Mouse (Mus musculus) layer of hippocampus, adult 11-12 months (tissue): ENCODE results near the gene Ano2.

Experiments used
- DNase-seq: peaks from one replicate; pipeline ENCODE4 v3.0.0; 2022; ENCODE audit warnings: low spot score

Gene Ano2

GRCm38 (mm10) chr6:126057706-126058105 lies 367.5 kb downstream of the Ano2 start:
- DNase-seq = no peak

GRCm38 (mm10) chr6:126080531-126080930 lies 390.3 kb downstream of the Ano2 start:
- no peak for DNase-seq

GRCm38 (mm10) chr6:126086321-126086950 lies 396.2 kb downstream of the Ano2 start:
- no peak for DNase-seq

GRCm38 (mm10) chr6:126088489-126089265 lies 398.5 kb downstream of the Ano2 start:
- no peak for DNase-seq
